Mouse (Mus musculus): ENCODE data around the gene Aanat. TPM values are rescaled to one million over a fixed set of nuclear protein-coding genes. Genes with fewer than 3 reads are reported as not detected.
"Not testable (repeated sequence)": the region's sequence is repeated elsewhere in the genome, so short reads cannot be mapped to it uniquely, and the experiment has no call there.

Aanat gene
- total and polyA plus RNA-seq, 3 experiments, result not detected

GRCm38 (mm10) chr11:116601166-116601565 lies 14.9 kb downstream of the Aanat start:
- H3K27me3 ChIP-seq (ENCODE audit: insufficient read depth, low read length), result peaks cover 18% of the 10 kb centered on the region
- DNase-seq (ENCODE audit: low spot score) (no peak), ATAC-seq (ENCODE audit: extremely low read depth, insufficient number of reproducible peaks, low FRiP score, poor library complexity, severe bottlenecking) (no peak)
- H3K36me3 ChIP-seq (replicated peaks), result peaks cover 45% of the 10 kb centered on the region
- no peak for TF ChIP-seq TAL1 (conservative IDR thresholded peaks at IDR 0.05; ENCODE audit: low read depth, low read length)
- TF ChIP-seq POLR2AphosphoS5 (IDR thresholded peaks at IDR 0.05; ENCODE audit: insufficient replicate concordance, low read depth, low read length), result no peak
- TF ChIP-seq GATA1 (IDR thresholded peaks at IDR 0.05; ENCODE audit: borderline replicate concordance, low read length), result no peak
- TF ChIP-seq GATA2 (IDR thresholded peaks at IDR 0.05; ENCODE audit: borderline replicate concordance, low read depth, low read length), result no peak
- no peak for TF ChIP-seq CTCF (IDR thresholded peaks at IDR 0.05; ENCODE audit: low read depth, low read length)
- no peaks in the 10 kb centered on the region for H3K9me3 ChIP-seq (replicated peaks)
- H3K4me1 ChIP-seq (ENCODE audit: insufficient read depth, low read depth, low read length), result no peaks in the 10 kb centered on the region; the same call in 1 of the 2 replicates
- no peak overlapping the region for H3K4me3 ChIP-seq (ENCODE audit: low read depth, low read length)

- no peaks in the 10 kb centered on the region for H3K9me3 ChIP-seq (replicated peaks)
- no peak for ATAC-seq (ENCODE audit: extremely low read depth, insufficient number of reproducible peaks, low FRiP score, poor library complexity, severe bottlenecking)
- TF ChIP-seq CTCF (IDR thresholded peaks at IDR 0.05; ENCODE audit: low read depth, low read length) (no peak), GATA2 (IDR thresholded peaks at IDR 0.05; ENCODE audit: borderline replicate concordance, low read depth, low read length) (no peak), POLR2AphosphoS5 (IDR thresholded peaks at IDR 0.05; ENCODE audit: insufficient replicate concordance, low read depth, low read length) (no peak), TAL1 (conservative IDR thresholded peaks at IDR 0.05; ENCODE audit: low read depth, low read length) (no peak), GATA1 (IDR thresholded peaks at IDR 0.05; ENCODE audit: borderline replicate concordance, low read length) (no peak)
- no peak for DNase-seq (ENCODE audit: low spot score)
- peaks cover 12% of the 10 kb centered on the region for H3K27me3 ChIP-seq (ENCODE audit: insufficient read depth, low read length)
- H3K36me3 ChIP-seq (replicated peaks), result peaks cover 50% of the 10 kb centered on the region
- no peak overlapping the region for H3K4me3 ChIP-seq (ENCODE audit: low read depth, low read length)
- no peaks in the 10 kb centered on the region; the same call in 1 of the 2 replicates for H3K4me1 ChIP-seq (ENCODE audit: insufficient read depth, low read depth, low read length)
These were observed 15.8 kb downstream of the Aanat start for GRCm38 (mm10) chr11:116602043-116602442.

GRCm38 (mm10) chr11:116603339-116603738 lies 17.1 kb downstream of the Aanat start:
- H3K9me3 ChIP-seq (replicated peaks), result no peaks in the 10 kb centered on the region
- peak; percentile 52; the same call in 1 of the 2 replicates for TF ChIP-seq CTCF (IDR thresholded peaks at IDR 0.05; ENCODE audit: low read depth, low read length)
- no peak for TF ChIP-seq POLR2AphosphoS5 (IDR thresholded peaks at IDR 0.05; ENCODE audit: insufficient replicate concordance, low read depth, low read length)
- no peak overlapping the region for H3K4me3 ChIP-seq (ENCODE audit: low read depth, low read length)
- ATAC-seq (ENCODE audit: extremely low read depth, insufficient number of reproducible peaks, low FRiP score, poor library complexity, severe bottlenecking), result no peak
- H3K27me3 ChIP-seq (ENCODE audit: insufficient read depth, low read length), result peaks cover 8% of the 10 kb centered on the region
- H3K36me3 ChIP-seq (replicated peaks), result peaks cover 55% of the 10 kb centered on the region
- H3K4me1 ChIP-seq (ENCODE audit: insufficient read depth, low read depth, low read length), result no peaks in the 10 kb centered on the region; the same call in 1 of the 2 replicates
- no peak for DNase-seq (ENCODE audit: low spot score)

GRCm38 (mm10) chr11:116604097-116604496 lies 17.9 kb downstream of the Aanat start:
- H3K9me3 ChIP-seq (replicated peaks), result no peaks in the 10 kb centered on the region
- ATAC-seq (ENCODE audit: extremely low read depth, insufficient number of reproducible peaks, low FRiP score, poor library complexity, severe bottlenecking), result no peak
- DNase-seq (ENCODE audit: low spot score), result no peak
- H3K4me3 ChIP-seq (ENCODE audit: low read depth, low read length), result no peak overlapping the region
- H3K36me3 ChIP-seq (replicated peaks), result peaks cover 59% of the 10 kb centered on the region
- TF ChIP-seq POLR2AphosphoS5 (IDR thresholded peaks at IDR 0.05; ENCODE audit: insufficient replicate concordance, low read depth, low read length) (no peak), GATA2 (IDR thresholded peaks at IDR 0.05; ENCODE audit: borderline replicate concordance, low read depth, low read length) (no peak), CTCF (IDR thresholded peaks at IDR 0.05; ENCODE audit: low read depth, low read length) (no peak), TAL1 (conservative IDR thresholded peaks at IDR 0.05; ENCODE audit: low read depth, low read length) (no peak), GATA1 (IDR thresholded peaks at IDR 0.05; ENCODE audit: borderline replicate concordance, low read length) (no peak)
- peaks cover 2% of the 10 kb centered on the region; the same call in 1 of the 2 replicates for H3K4me1 ChIP-seq (ENCODE audit: insufficient read depth, low read depth, low read length)
- H3K27me3 ChIP-seq (ENCODE audit: insufficient read depth, low read length), result peaks cover 8% of the 10 kb centered on the region

- TF ChIP-seq GATA2 (IDR thresholded peaks at IDR 0.05; ENCODE audit: borderline replicate concordance, low read depth, low read length), result no peak
- TF ChIP-seq CTCF (IDR thresholded peaks at IDR 0.05; ENCODE audit: low read depth, low read length), result no peak
- TF ChIP-seq GATA1 (IDR thresholded peaks at IDR 0.05; ENCODE audit: borderline replicate concordance, low read length), result no peak
- TF ChIP-seq TAL1 (conservative IDR thresholded peaks at IDR 0.05; ENCODE audit: low read depth, low read length), result no peak
- TF ChIP-seq POLR2AphosphoS5 (IDR thresholded peaks at IDR 0.05; ENCODE audit: insufficient replicate concordance, low read depth, low read length), result no peak
- Histone ChIP-seq H3K4me1 (ENCODE audit: insufficient read depth, low read depth, low read length) (peaks cover 6% of the 10 kb centered on the region), H3K27me3 (ENCODE audit: insufficient read depth, low read length) (peaks cover 3% of the 10 kb centered on the region), H3K36me3 (replicated peaks) (peaks cover 47% of the 10 kb centered on the region), H3K9me3 (replicated peaks) (no peaks in the 10 kb centered on the region), H3K4me3 (ENCODE audit: low read depth, low read length) (no peak overlapping the region)
- ATAC-seq (ENCODE audit: extremely low read depth, insufficient number of reproducible peaks, low FRiP score, poor library complexity, severe bottlenecking), result no peak
- DNase-seq (ENCODE audit: low spot score), result no peak
These were observed 21.5 kb downstream of the Aanat start for GRCm38 (mm10) chr11:116607717-116608116.

- Histone ChIP-seq H3K36me3 (replicated peaks) (peaks cover 28% of the 10 kb centered on the region), H3K4me3 (ENCODE audit: low read depth, low read length) (no peak overlapping the region), H3K27me3 (ENCODE audit: insufficient read depth, low read length) (peaks cover 3% of the 10 kb centered on the region), H3K4me1 (ENCODE audit: insufficient read depth, low read depth, low read length) (peaks cover 17% of the 10 kb centered on the region), H3K9me3 (replicated peaks) (no peaks in the 10 kb centered on the region)
- DNase-seq (ENCODE audit: low spot score) (no peak), ATAC-seq (ENCODE audit: extremely low read depth, insufficient number of reproducible peaks, low FRiP score, poor library complexity, severe bottlenecking) (no peak)
- TF ChIP-seq TAL1 (conservative IDR thresholded peaks at IDR 0.05; ENCODE audit: low read depth, low read length) (no peak), POLR2AphosphoS5 (IDR thresholded peaks at IDR 0.05; ENCODE audit: insufficient replicate concordance, low read depth, low read length) (no peak), CTCF (IDR thresholded peaks at IDR 0.05; ENCODE audit: low read depth, low read length) (no peak), GATA1 (IDR thresholded peaks at IDR 0.05; ENCODE audit: borderline replicate concordance, low read length) (no peak), GATA2 (IDR thresholded peaks at IDR 0.05; ENCODE audit: borderline replicate concordance, low read depth, low read length) (no peak)
These were observed 23.9 kb downstream of the Aanat start for GRCm38 (mm10) chr11:116609965-116610630.

GRCm38 (mm10) chr11:116611168-116611567 lies 24.9 kb downstream of the Aanat start:
- DNase-seq (ENCODE audit: low spot score); H3K4me3 ChIP-seq (ENCODE audit: low read depth, low read length); ATAC-seq (ENCODE audit: extremely low read depth, insufficient number of reproducible peaks, low FRiP score, poor library complexity, severe bottlenecking); H3K27me3 ChIP-seq (ENCODE audit: insufficient read depth, low read length); H3K9me3 ChIP-seq (replicated peaks): not testable (repeated sequence)
- Histone ChIP-seq H3K4me1 (ENCODE audit: insufficient read depth, low read depth, low read length) (peaks cover 28% of the 10 kb centered on the region), H3K36me3 (replicated peaks) (peaks cover 18% of the 10 kb centered on the region)

All from G1E (cell line).